Mouse (Mus musculus) midbrain, embryonic 16.5 days (tissue): Measurements from ENCODE around the gene Wbp1. TPM values are rescaled to one million over a fixed set of nuclear protein-coding genes. Genes with fewer than 3 reads are reported as not detected.
"Not testable (repeated sequence)": the region's sequence is repeated elsewhere in the genome, so short reads cannot be mapped to it uniquely, and the experiment has no call there.

ENCODE experiments used
- ATAC-seq: fragments of 200-750 bp; cut with Nextera tagmentation; 2 replicates; pipeline ENCODE4 v1.8.0; 2017; ENCODE audit warnings: moderate TSS enrichment
- H3K27ac ChIP-seq: fragments of 300-500 bp; sonication (generic); 2 replicates; pipeline ENCODE4 v1.5.1; 2014; ENCODE audit warnings: mild to moderate bottlenecking, low read length, mixed read lengths
- H3K27me3 ChIP-seq: fragments of 300-500 bp; sonication (generic); 2 replicates; pipeline ENCODE4 v1.6.1; 2014; ENCODE audit warnings: low read depth, low read length, mixed read lengths; ENCODE audit not compliant: control insufficient read depth, insufficient read depth
- H3K36me3 ChIP-seq: fragments of 300-500 bp; sonication (generic); 2 replicates; pipeline ENCODE4 v1.6.1; 2014; ENCODE audit warnings: mild to moderate bottlenecking, low read length, moderate library complexity, mixed read lengths; ENCODE audit not compliant: control insufficient read depth, insufficient read depth
- H3K4me1 ChIP-seq: fragments of 300-500 bp; sonication (generic); 2 replicates; pipeline ENCODE4 v1.6.1; 2014; ENCODE audit warnings: mild to moderate bottlenecking, low read length, mixed read lengths; ENCODE audit not compliant: control insufficient read depth, insufficient read depth
- H3K4me2 ChIP-seq: fragments of 300-500 bp; sonication (generic); 2 replicates; pipeline ENCODE4 v1.6.1; 2014; ENCODE audit warnings: mild to moderate bottlenecking, low read length, mixed read lengths
- H3K4me3 ChIP-seq: fragments of 300-500 bp; sonication (generic); 2 replicates; pipeline ENCODE4 v1.5.1; 2014; ENCODE audit warnings: low read depth, mild to moderate bottlenecking, low read length, moderate library complexity, mixed read lengths
- H3K9ac ChIP-seq: fragments of 300-500 bp; sonication (generic); 2 replicates; pipeline ENCODE4 v1.6.1; 2014; ENCODE audit warnings: low read depth, low read length, mixed read lengths
- H3K9me3 ChIP-seq: fragments of 300-500 bp; sonication (generic); replicated peaks from 2 replicates; pipeline ENCODE4 v1.6.1; 2014; ENCODE audit warnings: mild to moderate bottlenecking, low read length, mixed read lengths; ENCODE audit not compliant: control insufficient read depth, poor library complexity, severe bottlenecking
- WGBS: fragments of 180-500 bp; shearing (Covaris S2); extraction: QIAGEN DNeasy Blood & Tissue Kit; methylation state at CpG from one replicate; pipeline ENCODE4 v1.1.7; 2014; 5-methylcytosine and 5-hydroxymethylcytosine counted together
- polyA plus RNA-seq: library from polyadenylated mRNA; unstranded; fragments of >200 nt; fragmentation: Nextera tagmentation; extraction: Ambion mirVana; gene quantifications from 2 replicates; pipeline ENCODE4 v1.2.1, GENCODE M21; 2015

The Wbp1 gene
- polyA plus RNA-seq, 1 experiment from 2014 or later, result 148 TPM

- ATAC-seq, result no peak
- Histone ChIP-seq H3K27ac (no peak overlapping the region), H3K4me3 (no peak overlapping the region; the same call in 1 of the 2 replicates), H3K4me2 (peak overlapping the region; percentile 45), H3K36me3 (no peaks in the 10 kb centered on the region), H3K4me1 (peaks cover 18% of the 10 kb centered on the region), H3K27me3 (peaks cover 33% of the 10 kb centered on the region), H3K9me3 (no peaks in the 10 kb centered on the region), H3K9ac (no peak overlapping the region)
- WGBS, result 8% methylated on average over 19 of the region's 19 CpGs
Measured at GRCm38 (mm10) chr6:83161442-83161841, 40.1 kb upstream of the Wbp1 start.

GRCm38 (mm10) chr6:83159456-83159855, 38.1 kb upstream of the Wbp1 start:
- not testable (repeated sequence) for H3K9ac ChIP-seq, H3K4me2 ChIP-seq, H3K27ac ChIP-seq, H3K9me3 ChIP-seq, H3K36me3 ChIP-seq, H3K4me3 ChIP-seq, ATAC-seq
- peaks cover 21% of the 10 kb centered on the region for H3K4me1 ChIP-seq
- WGBS, result 27% methylated on average over 3 of the region's 3 CpGs
- H3K27me3 ChIP-seq, result peaks cover 33% of the 10 kb centered on the region

GRCm38 (mm10) chr6:83156259-83156684, 34.9 kb upstream of the Wbp1 start, which contains the start of the genes Wdr54 and 1700003E16Rik:
Gene Wdr54, minus strand, starts transcription at chr6:83156397.
Gene 1700003E16Rik, plus strand, starts transcription at chr6:83156404.
- peak within 1 kb of the TSS; percentile 48 for H3K4me3 ChIP-seq
- peak within 1 kb of the TSS; percentile 55; the same call in 1 of the 2 replicates for H3K27ac ChIP-seq
- peak; percentile 95 for ATAC-seq
- no peaks in the 10 kb centered on the region; the same call in 1 of the 2 replicates for H3K36me3 ChIP-seq
- peaks cover 13% of the 10 kb centered on the region for H3K27me3 ChIP-seq
- WGBS, result under 1% methylated on average over 32 of the region's 32 CpGs
- peaks cover 10% of the 10 kb centered on the region for H3K4me1 ChIP-seq
- H3K9me3 ChIP-seq, result no peaks in the 10 kb centered on the region
- H3K4me2 ChIP-seq, result peak within 1 kb of the TSS; percentile 87
- H3K9ac ChIP-seq, result peak within 1 kb of the TSS; percentile 74

- ATAC-seq, result peak; percentile 47
Measured at GRCm38 (mm10) chr6:83155552-83156238, 34.3 kb upstream of the Wbp1 start.

GRCm38 (mm10) chr6:83153485-83153884, 32.1 kb upstream of the Wbp1 start:
- Histone ChIP-seq H3K4me3 (no peak overlapping the region), H3K27ac (no peak overlapping the region), H3K9me3 (no peaks in the 10 kb centered on the region), H3K4me1 (peaks cover 10% of the 10 kb centered on the region), H3K9ac (no peak overlapping the region), H3K27me3 (no peaks in the 10 kb centered on the region), H3K36me3 (no peaks in the 10 kb centered on the region; the same call in 1 of the 2 replicates), H3K4me2 (no peak overlapping the region)
- WGBS, result 77% methylated on average over 5 of the region's 5 CpGs
- ATAC-seq, result no peak

More at GRCm38 (mm10) chr6:83155552-83156238, 34.3 kb upstream of the Wbp1 start:
- peak overlapping the region; percentile 87 for H3K4me2 ChIP-seq
- WGBS, result 7% methylated on average over 23 of the region's 23 CpGs
- peak overlapping the region; percentile 55; the same call in 1 of the 2 replicates for H3K27ac ChIP-seq
- H3K36me3 ChIP-seq, result no peaks in the 10 kb centered on the region; the same call in 1 of the 2 replicates
- peak overlapping the region; percentile 74 for H3K9ac ChIP-seq
- peaks cover 10% of the 10 kb centered on the region for H3K4me1 ChIP-seq
- peaks cover 7% of the 10 kb centered on the region for H3K27me3 ChIP-seq
- H3K9me3 ChIP-seq, result no peaks in the 10 kb centered on the region
- peak overlapping the region; percentile 48 for H3K4me3 ChIP-seq

- Histone ChIP-seq H3K9me3 (no peaks in the 10 kb centered on the region), H3K4me2 (no peak overlapping the region), H3K27ac (no peak overlapping the region), H3K4me3 (no peak overlapping the region), H3K4me1 (peaks cover 10% of the 10 kb centered on the region), H3K36me3 (no peaks in the 10 kb centered on the region; the same call in 1 of the 2 replicates), H3K9ac (no peak overlapping the region), H3K27me3 (no peaks in the 10 kb centered on the region)
- 88% methylated on average over 12 of the region's 12 CpGs for WGBS
- no peak for ATAC-seq
Measured at GRCm38 (mm10) chr6:83153038-83153437, 31.7 kb upstream of the Wbp1 start.

- 30% methylated on average over 8 of the region's 8 CpGs for WGBS
- ATAC-seq, result no peak
- Histone ChIP-seq H3K9ac (0 out of 2 replicates have a peak overlapping the region, but pooled peaks have one; percentile 16), H3K4me3 (no peak overlapping the region), H3K4me1 (peaks cover 10% of the 10 kb centered on the region), H3K27me3 (no peaks in the 10 kb centered on the region), H3K36me3 (no peaks in the 10 kb centered on the region; the same call in 1 of the 2 replicates), H3K27ac (no peak overlapping the region), H3K4me2 (no peak overlapping the region), H3K9me3 (no peaks in the 10 kb centered on the region)
Measured at GRCm38 (mm10) chr6:83151721-83152120, 30.4 kb upstream of the Wbp1 start.

GRCm38 (mm10) chr6:83147280-83147679, 25.9 kb upstream of the Wbp1 start:
- Histone ChIP-seq H3K27me3 (no peaks in the 10 kb centered on the region), H3K27ac (no peak overlapping the region), H3K4me1 (peaks cover 3% of the 10 kb centered on the region; the same call in 1 of the 2 replicates), H3K9me3 (no peaks in the 10 kb centered on the region), H3K4me3 (no peak overlapping the region), H3K4me2 (no peak overlapping the region), H3K9ac (no peak overlapping the region), H3K36me3 (no peaks in the 10 kb centered on the region)
- ATAC-seq, result no peak
- WGBS, result 52% methylated on average over 7 of the region's 7 CpGs

GRCm38 (mm10) chr6:83145805-83146204, 24.4 kb upstream of the Wbp1 start:
- H3K4me2 ChIP-seq, result no peak overlapping the region
- no peaks in the 10 kb centered on the region for H3K9me3 ChIP-seq
- no peak for ATAC-seq
- H3K4me3 ChIP-seq, result no peak overlapping the region
- no peak overlapping the region for H3K27ac ChIP-seq
- no peaks in the 10 kb centered on the region; the same call in 1 of the 2 replicates for H3K27me3 ChIP-seq
- H3K9ac ChIP-seq, result no peak overlapping the region
- peaks cover 8% of the 10 kb centered on the region; the same call in 1 of the 2 replicates for H3K4me1 ChIP-seq
- 80% methylated on average over 9 of the region's 9 CpGs for WGBS
- no peaks in the 10 kb centered on the region for H3K36me3 ChIP-seq
